Mouse (Mus musculus) kidney, postnatal 10 days (tissue): ENCODE measurements around the gene Cpsf6.
A peak's percentile ranks its signal among the peaks of the same experiment; 100 is the strongest.

Experiments
- DNase-seq: peaks from one replicate; pipeline ENCODE4 v3.0.0; 2021; ENCODE audit warnings: mixed read lengths

The Cpsf6 gene

GRCm38 (mm10) chr10:117413562-117414527 lies 34.0 kb upstream of the Cpsf6 start:
- no peak for DNase-seq

GRCm38 (mm10) chr10:117412474-117413057 lies 32.8 kb upstream of the Cpsf6 start:
- no peak for DNase-seq

GRCm38 (mm10) chr10:117411716-117412473 lies 32.1 kb upstream of the Cpsf6 start:
- DNase-seq: no peak

- DNase-seq: no peak
These were observed 31.3 kb upstream of the Cpsf6 start for GRCm38 (mm10) chr10:117411131-117411530.

GRCm38 (mm10) chr10:117410481-117411048 lies 30.8 kb upstream of the Cpsf6 start:
- no peak for DNase-seq

- no peak for DNase-seq
These were observed 29.8 kb upstream of the Cpsf6 start for GRCm38 (mm10) chr10:117409373-117410354.

- no peak for DNase-seq
These were observed 28.9 kb upstream of the Cpsf6 start for GRCm38 (mm10) chr10:117408545-117409372.

- no peak for DNase-seq
These were observed 28.0 kb upstream of the Cpsf6 start for GRCm38 (mm10) chr10:117407734-117408288.

- DNase-seq: no peak
These were observed 27.3 kb upstream of the Cpsf6 start for GRCm38 (mm10) chr10:117406843-117407733.

GRCm38 (mm10) chr10:117406283-117406588 lies 26.4 kb upstream of the Cpsf6 start:
- no peak for DNase-seq

- DNase-seq: no peak
These were observed 25.9 kb upstream of the Cpsf6 start for GRCm38 (mm10) chr10:117405526-117406282.

GRCm38 (mm10) chr10:117404384-117404783 lies 24.6 kb upstream of the Cpsf6 start:
- no peak for DNase-seq

- DNase-seq: no peak
These were observed 23.6 kb upstream of the Cpsf6 start for GRCm38 (mm10) chr10:117403344-117403953.

GRCm38 (mm10) chr10:117402403-117403333 lies 22.9 kb upstream of the Cpsf6 start:
- peak; percentile 69 for DNase-seq

- no peak for DNase-seq
These were observed 21.5 kb upstream of the Cpsf6 start for GRCm38 (mm10) chr10:117401364-117401763.

GRCm38 (mm10) chr10:117400246-117400954 lies 20.6 kb upstream of the Cpsf6 start:
- DNase-seq: no peak
